In genomic region chr15:70034976-70035375, GRCm38 (mm10) we compare ENCODE assay signal across 12 mouse cellular contexts.
DNase-seq lines count a peak whose midpoint lies in the region; ATAC-seq and TF ChIP-seq lines count a peak whose summit lies in the region.
"Had no signal": no experiment of that assay in that cellular context is flagged by ENCODE, and none has a peak within 500 bp of the region (broad histone marks: within the 10 kb centered on the region; RNA-seq: fewer than 3 reads in every experiment).

No protein-coding gene starts in this region.

- no peaks in the 10 kb centered on the region for H3K36me3 ChIP-seq in midbrain, postnatal 0 days (ENCODE audit: insufficient read depth, low read length)
- H3K36me3 ChIP-seq in midbrain, embryonic 13.5 days, result no peaks in the 10 kb centered on the region
- no peaks in the 10 kb centered on the region for H3K36me3 ChIP-seq in hindbrain, embryonic 14.5 days (replicated peaks; ENCODE audit: control insufficient read depth, insufficient read depth)
- no peaks in the 10 kb centered on the region for H3K36me3 ChIP-seq in kidney, embryonic 16.5 days (ENCODE audit: insufficient read depth, low read length)
- H3K36me3 ChIP-seq: embryonic facial prominence, embryonic 13.5 days had no signal

- no peak overlapping the region for H3K27ac ChIP-seq in midbrain, postnatal 0 days (ENCODE audit: low read depth, low read length)
- H3K27ac ChIP-seq in midbrain, embryonic 13.5 days, result no peak overlapping the region
- H3K27ac ChIP-seq in hindbrain, embryonic 14.5 days, result no peak overlapping the region
- H3K27ac ChIP-seq in kidney, embryonic 16.5 days (ENCODE audit: low read length), result no peak overlapping the region
- H3K27ac ChIP-seq: embryonic facial prominence, embryonic 13.5 days; kidney, postnatal 0 days; macrophage had no signal

- H3K4me1 ChIP-seq in midbrain, postnatal 0 days (ENCODE audit: insufficient read depth, low read length), result no peaks in the 10 kb centered on the region
- no peaks in the 10 kb centered on the region for H3K4me1 ChIP-seq in midbrain, embryonic 13.5 days (replicated peaks)
- H3K4me1 ChIP-seq in hindbrain, embryonic 14.5 days (replicated peaks; ENCODE audit: control insufficient read depth, insufficient read depth, low read length), result no peaks in the 10 kb centered on the region
- no peaks in the 10 kb centered on the region for H3K4me1 ChIP-seq in kidney, embryonic 16.5 days (ENCODE audit: insufficient read depth, low read length)
- H3K4me1 ChIP-seq: embryonic facial prominence, embryonic 13.5 days had no signal

- no peak for TF ChIP-seq CTCF in midbrain, postnatal 0 days (IDR thresholded peaks at IDR 0.05)

- DNase-seq in embryo, embryonic 11 days, result peak; percentile 1
- no peak for DNase-seq in embryo, embryonic 9.5 days (ENCODE audit: extremely low spot score)
- peak; percentile 41 for DNase-seq in midbrain, postnatal 0 days (ENCODE audit: low spot score)
- DNase-seq in hindbrain, embryonic 14.5 days (ENCODE audit: low spot score), result peak; percentile 45
- peak; percentile 19 for DNase-seq in retina, postnatal 7 days (ENCODE audit: low read depth, low spot score)
- DNase-seq: cerebellum, postnatal 36 days; lung, adult 18-20 months had no signal

- no peak overlapping the region for H3K4me3 ChIP-seq in midbrain, postnatal 0 days (ENCODE audit: low read depth, low read length)
- no peak overlapping the region for H3K4me3 ChIP-seq in midbrain, embryonic 13.5 days (replicated peaks)
- no peak overlapping the region for H3K4me3 ChIP-seq in hindbrain, embryonic 14.5 days (replicated peaks; ENCODE audit: low read length)
- H3K4me3 ChIP-seq in kidney, embryonic 16.5 days (ENCODE audit: low read length), result no peak overlapping the region
- H3K4me3 ChIP-seq: embryonic facial prominence, embryonic 13.5 days had no signal

- H3K9ac ChIP-seq in midbrain, postnatal 0 days (replicated peaks; ENCODE audit: low read length, poor library complexity, severe bottlenecking), result no peak overlapping the region
- no peak overlapping the region for H3K9ac ChIP-seq in midbrain, embryonic 13.5 days (replicated peaks)
- no peak overlapping the region for H3K9ac ChIP-seq in hindbrain, embryonic 14.5 days
- no peak overlapping the region for H3K9ac ChIP-seq in kidney, embryonic 16.5 days (replicated peaks; ENCODE audit: low read length)
- H3K9ac ChIP-seq: embryonic facial prominence, embryonic 13.5 days had no signal

- 66% methylated on average over 7 of the region's 7 CpGs for WGBS in midbrain, postnatal 0 days
- WGBS in midbrain, embryonic 13.5 days, result 74% methylated on average over 7 of the region's 7 CpGs
- WGBS in hindbrain, embryonic 14.5 days, result 47% methylated on average over 7 of the region's 7 CpGs
- 76% methylated on average over 7 of the region's 7 CpGs for WGBS in kidney, embryonic 16.5 days

- H3K27me3 ChIP-seq in midbrain, postnatal 0 days (ENCODE audit: insufficient read depth, low read length), result no peaks in the 10 kb centered on the region
- no peaks in the 10 kb centered on the region for H3K27me3 ChIP-seq in midbrain, embryonic 13.5 days
- H3K27me3 ChIP-seq in hindbrain, embryonic 14.5 days (ENCODE audit: control insufficient read depth, insufficient read depth, low read length), result no peaks in the 10 kb centered on the region
- no peaks in the 10 kb centered on the region for H3K27me3 ChIP-seq in kidney, embryonic 16.5 days (ENCODE audit: insufficient read depth, low read length)
- H3K27me3 ChIP-seq: embryonic facial prominence, embryonic 13.5 days had no signal

- H3K9me3 ChIP-seq in midbrain, postnatal 0 days (ENCODE audit: low read length), result no peaks in the 10 kb centered on the region
- no peaks in the 10 kb centered on the region for H3K9me3 ChIP-seq in midbrain, embryonic 13.5 days
- no peaks in the 10 kb centered on the region for H3K9me3 ChIP-seq in hindbrain, embryonic 14.5 days (ENCODE audit: control insufficient read depth, low read length)
- no peaks in the 10 kb centered on the region for H3K9me3 ChIP-seq in kidney, embryonic 16.5 days (ENCODE audit: low read length)
- H3K9me3 ChIP-seq: embryonic facial prominence, embryonic 13.5 days had no signal

- no peak overlapping the region for H3K4me2 ChIP-seq in midbrain, postnatal 0 days (ENCODE audit: low read depth, low read length, poor library complexity, severe bottlenecking)
- no peak overlapping the region for H3K4me2 ChIP-seq in midbrain, embryonic 13.5 days (replicated peaks)
- no peak overlapping the region for H3K4me2 ChIP-seq in hindbrain, embryonic 14.5 days (replicated peaks)
- H3K4me2 ChIP-seq in kidney, embryonic 16.5 days (replicated peaks; ENCODE audit: low read depth, low read length), result no peak overlapping the region
- H3K4me2 ChIP-seq: embryonic facial prominence, embryonic 13.5 days had no signal

- ATAC-seq in midbrain, postnatal 0 days (ENCODE audit: low FRiP score), result no peak
- no peak for ATAC-seq in midbrain, embryonic 13.5 days
- ATAC-seq in hindbrain, embryonic 14.5 days (ENCODE audit: low FRiP score), result 0 out of 2 replicates have a peak, but pooled peaks have one; percentile 59
- ATAC-seq in kidney, embryonic 16.5 days (ENCODE audit: low FRiP score, low TSS enrichment), result no peak
